Mouse (Mus musculus): ENCODE results near the gene Pi16. TPM values are rescaled to one million over a fixed set of nuclear protein-coding genes. Genes with fewer than 3 reads are reported as not detected.

The Pi16 gene
- polyA plus RNA-seq, 1 experiment from 2014 or later: 0.19 TPM

GRCm38 (mm10) chr17:29305871-29306270 lies 11.6 kb upstream of the Pi16 start:
- peaks cover 7% of the 10 kb centered on the region; the same call in 1 of the 2 replicates for H3K36me3 ChIP-seq (ENCODE audit: control insufficient read depth, insufficient read depth, low read length)
- H3K9ac ChIP-seq (ENCODE audit: low read length): no peak overlapping the region
- no peak for ATAC-seq (ENCODE audit: insufficient number of reproducible peaks, low FRiP score, low TSS enrichment, low read depth)
- H3K4me2 ChIP-seq (ENCODE audit: low read depth, severe bottlenecking): no peak overlapping the region
- DNase-seq (ENCODE audit: low spot score): no peak
- no peaks in the 10 kb centered on the region for H3K9me3 ChIP-seq (ENCODE audit: control insufficient read depth, low read length)
- no peak overlapping the region for H3K27ac ChIP-seq (replicated peaks; ENCODE audit: low read depth, low read length)
- no peaks in the 10 kb centered on the region for H3K27me3 ChIP-seq (ENCODE audit: control insufficient read depth, insufficient read depth, low read length)
- no peak overlapping the region for H3K4me3 ChIP-seq (ENCODE audit: low read depth, low read length)
- peaks cover 25% of the 10 kb centered on the region for H3K4me1 ChIP-seq (ENCODE audit: control insufficient read depth, insufficient read depth, low read length)
- WGBS: 59% methylated on average over 7 of the region's 7 CpGs

DNA sequence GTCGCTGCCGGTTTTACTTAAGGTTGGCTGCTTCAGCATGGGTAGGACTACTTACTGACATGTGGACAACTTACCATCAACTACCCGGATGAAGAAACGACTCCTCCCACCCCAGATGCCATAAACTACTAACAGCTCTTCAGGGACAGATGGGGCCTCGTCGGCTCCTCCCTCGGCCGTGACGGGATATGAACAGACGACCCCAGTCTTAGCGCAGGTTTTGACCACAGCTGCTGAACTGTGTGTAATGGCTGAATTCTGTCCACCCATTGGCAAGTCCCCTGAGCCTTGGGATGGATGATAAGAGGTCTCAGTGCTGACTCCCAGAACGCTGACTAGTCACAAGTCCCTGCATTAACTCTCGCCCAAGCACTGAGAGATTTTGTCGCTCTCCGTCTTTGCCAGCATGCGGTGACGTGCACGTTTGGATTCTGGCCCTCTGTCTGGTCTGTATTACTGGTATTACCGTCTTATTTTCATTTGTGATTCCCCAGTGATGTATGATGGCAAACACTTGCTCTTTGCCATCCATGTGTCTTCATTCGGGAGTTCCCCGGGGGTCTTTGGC lies 7.3 kb upstream of the Pi16 start:
- no peaks in the 10 kb centered on the region for H3K36me3 ChIP-seq (ENCODE audit: control insufficient read depth, insufficient read depth, low read length)
- ATAC-seq (ENCODE audit: insufficient number of reproducible peaks, low FRiP score, low TSS enrichment, low read depth) (no peak), DNase-seq (ENCODE audit: low spot score) (no peak)
- WGBS: 71% methylated on average over 21 of the region's 21 CpGs
- H3K4me3 ChIP-seq (ENCODE audit: low read depth, low read length): no peak overlapping the region
- H3K9me3 ChIP-seq (ENCODE audit: control insufficient read depth, low read length): 0 out of 2 replicates have a peak, but pooled peaks cover 4% of the 10 kb centered on the region
- H3K27me3 ChIP-seq (ENCODE audit: control insufficient read depth, insufficient read depth, low read length): no peaks in the 10 kb centered on the region
- no peak overlapping the region for H3K4me2 ChIP-seq (ENCODE audit: low read depth, severe bottlenecking)
- no peak overlapping the region for H3K9ac ChIP-seq (ENCODE audit: low read length)
- peaks cover 6% of the 10 kb centered on the region; the same call in 1 of the 2 replicates for H3K4me1 ChIP-seq (ENCODE audit: control insufficient read depth, insufficient read depth, low read length)
- no peak overlapping the region for H3K27ac ChIP-seq (replicated peaks; ENCODE audit: low read depth, low read length)

GRCm38 (mm10) chr17:29311602-29312001 lies 5.9 kb upstream of the Pi16 start:
- 0 out of 2 replicates have a peak, but pooled peaks cover 4% of the 10 kb centered on the region for H3K9me3 ChIP-seq (ENCODE audit: control insufficient read depth, low read length)
- H3K27me3 ChIP-seq (ENCODE audit: control insufficient read depth, insufficient read depth, low read length): no peaks in the 10 kb centered on the region
- no peak overlapping the region for H3K4me3 ChIP-seq (ENCODE audit: low read depth, low read length)
- no peak overlapping the region for H3K27ac ChIP-seq (replicated peaks; ENCODE audit: low read depth, low read length)
- H3K4me2 ChIP-seq (ENCODE audit: low read depth, severe bottlenecking): no peak overlapping the region
- H3K4me1 ChIP-seq (ENCODE audit: control insufficient read depth, insufficient read depth, low read length): no peaks in the 10 kb centered on the region
- DNase-seq (ENCODE audit: low spot score) (no peak), ATAC-seq (ENCODE audit: insufficient number of reproducible peaks, low FRiP score, low TSS enrichment, low read depth) (no peak)
- H3K9ac ChIP-seq (ENCODE audit: low read length): no peak overlapping the region
- 87% methylated on average over 8 of the region's 8 CpGs for WGBS
- no peaks in the 10 kb centered on the region for H3K36me3 ChIP-seq (ENCODE audit: control insufficient read depth, insufficient read depth, low read length)

- Histone ChIP-seq H3K4me3 (ENCODE audit: low read depth, low read length) (no peak overlapping the region), H3K27me3 (ENCODE audit: control insufficient read depth, insufficient read depth, low read length) (no peaks in the 10 kb centered on the region), H3K9me3 (ENCODE audit: control insufficient read depth, low read length) (0 out of 2 replicates have a peak, but pooled peaks cover 4% of the 10 kb centered on the region), H3K9ac (ENCODE audit: low read length) (no peak overlapping the region), H3K4me2 (ENCODE audit: low read depth, severe bottlenecking) (no peak overlapping the region), H3K27ac (replicated peaks; ENCODE audit: low read depth, low read length) (no peak overlapping the region), H3K4me1 (ENCODE audit: control insufficient read depth, insufficient read depth, low read length) (no peaks in the 10 kb centered on the region), H3K36me3 (ENCODE audit: control insufficient read depth, insufficient read depth, low read length) (no peaks in the 10 kb centered on the region)
- no peak for DNase-seq (ENCODE audit: low spot score)
- WGBS: 93% methylated on average over 2 of the region's 2 CpGs
- ATAC-seq (ENCODE audit: insufficient number of reproducible peaks, low FRiP score, low TSS enrichment, low read depth): no peak
Measured at GRCm38 (mm10) chr17:29312082-29312481, 5.4 kb upstream of the Pi16 start.

GRCm38 (mm10) chr17:29313300-29313699 lies 4.2 kb upstream of the Pi16 start:
- H3K4me1 ChIP-seq (ENCODE audit: control insufficient read depth, insufficient read depth, low read length): no peaks in the 10 kb centered on the region
- DNase-seq (ENCODE audit: low spot score) (no peak), ATAC-seq (ENCODE audit: insufficient number of reproducible peaks, low FRiP score, low TSS enrichment, low read depth) (no peak)
- H3K36me3 ChIP-seq (ENCODE audit: control insufficient read depth, insufficient read depth, low read length): no peaks in the 10 kb centered on the region
- no peak overlapping the region for H3K4me2 ChIP-seq (ENCODE audit: low read depth, severe bottlenecking)
- no peak overlapping the region for H3K9ac ChIP-seq (ENCODE audit: low read length)
- H3K4me3 ChIP-seq (ENCODE audit: low read depth, low read length): no peak overlapping the region
- H3K27ac ChIP-seq (replicated peaks; ENCODE audit: low read depth, low read length): no peak overlapping the region
- H3K27me3 ChIP-seq (ENCODE audit: control insufficient read depth, insufficient read depth, low read length): no peaks in the 10 kb centered on the region
- H3K9me3 ChIP-seq (ENCODE audit: control insufficient read depth, low read length): 0 out of 2 replicates have a peak, but pooled peaks cover 4% of the 10 kb centered on the region

DNA sequence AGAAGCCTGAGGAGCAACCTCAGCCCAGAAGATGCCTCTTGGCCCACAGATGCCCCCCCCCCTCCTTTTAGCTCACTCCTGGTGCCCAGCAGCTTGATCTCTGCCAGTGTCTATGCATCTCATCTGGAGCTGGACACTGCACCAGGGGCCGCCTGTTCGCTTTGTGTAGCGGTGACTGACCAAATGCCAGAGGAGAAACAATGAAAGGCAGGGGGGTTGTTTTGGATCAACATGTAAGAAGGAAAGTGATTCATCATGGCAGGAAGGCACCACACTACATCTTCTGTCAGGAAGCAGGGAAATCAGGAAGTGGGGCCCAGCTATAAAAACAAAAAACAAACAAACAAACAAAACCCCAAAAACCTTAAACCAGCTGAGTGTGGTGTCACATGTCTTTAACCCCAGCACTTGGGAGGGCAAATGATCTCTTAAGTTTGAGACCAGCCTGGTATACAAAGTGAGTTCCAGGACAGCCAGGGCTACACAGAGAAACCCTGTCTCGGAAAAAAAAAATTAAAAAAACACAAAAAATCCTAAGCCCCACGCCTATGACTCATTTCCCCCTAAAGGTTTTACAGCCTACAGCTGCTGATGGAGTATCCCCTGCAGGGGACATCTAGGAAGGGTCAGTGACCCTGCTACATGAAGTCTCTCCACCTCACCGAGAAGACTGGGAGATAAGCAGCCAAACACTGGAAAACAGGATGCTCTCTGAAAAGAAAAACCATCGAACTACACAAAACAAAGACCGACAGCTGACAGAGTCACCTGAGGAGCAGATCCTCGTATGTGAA lies 1.6 kb upstream of the Pi16 start:
- H3K4me3 ChIP-seq (ENCODE audit: low read depth, low read length): no peak overlapping the region
- H3K9me3 ChIP-seq (ENCODE audit: control insufficient read depth, low read length): 0 out of 2 replicates have a peak, but pooled peaks cover 4% of the 10 kb centered on the region
- no peaks in the 10 kb centered on the region for H3K36me3 ChIP-seq (ENCODE audit: control insufficient read depth, insufficient read depth, low read length)
- peaks cover 4% of the 10 kb centered on the region for H3K27me3 ChIP-seq (ENCODE audit: control insufficient read depth, insufficient read depth, low read length)
- no peak for DNase-seq (ENCODE audit: low spot score)
- no peaks in the 10 kb centered on the region for H3K4me1 ChIP-seq (ENCODE audit: control insufficient read depth, insufficient read depth, low read length)
- H3K9ac ChIP-seq (ENCODE audit: low read length): no peak overlapping the region
- no peak for ATAC-seq (ENCODE audit: insufficient number of reproducible peaks, low FRiP score, low TSS enrichment, low read depth)
- H3K4me2 ChIP-seq (ENCODE audit: low read depth, severe bottlenecking): no peak overlapping the region
- no peak overlapping the region for H3K27ac ChIP-seq (replicated peaks; ENCODE audit: low read depth, low read length)
- WGBS: 43% methylated on average over 9 of the region's 9 CpGs

- H3K27me3 ChIP-seq (ENCODE audit: control insufficient read depth, insufficient read depth, low read length): peaks cover 13% of the 10 kb centered on the region
- no peak overlapping the region for H3K9ac ChIP-seq (ENCODE audit: low read length)
- H3K4me1 ChIP-seq (ENCODE audit: control insufficient read depth, insufficient read depth, low read length): peaks cover under 1% of the 10 kb centered on the region; the same call in 1 of the 2 replicates
- H3K36me3 ChIP-seq (ENCODE audit: control insufficient read depth, insufficient read depth, low read length): no peaks in the 10 kb centered on the region
- H3K27ac ChIP-seq (replicated peaks; ENCODE audit: low read depth, low read length): no peak overlapping the region
- DNase-seq (ENCODE audit: low spot score) (no peak), ATAC-seq (ENCODE audit: insufficient number of reproducible peaks, low FRiP score, low TSS enrichment, low read depth) (no peak)
- WGBS: 68% methylated on average over 3 of the region's 3 CpGs
- H3K4me3 ChIP-seq (ENCODE audit: low read depth, low read length): no peak overlapping the region
- H3K9me3 ChIP-seq (ENCODE audit: control insufficient read depth, low read length): 0 out of 2 replicates have a peak, but pooled peaks cover 4% of the 10 kb centered on the region
- no peak overlapping the region for H3K4me2 ChIP-seq (ENCODE audit: low read depth, severe bottlenecking)
Measured at GRCm38 (mm10) chr17:29316891-29317290, 589 bp upstream of the Pi16 start.

- DNase-seq (ENCODE audit: low spot score) (no peak), ATAC-seq (ENCODE audit: insufficient number of reproducible peaks, low FRiP score, low TSS enrichment, low read depth) (no peak)
- Histone ChIP-seq H3K36me3 (ENCODE audit: control insufficient read depth, insufficient read depth, low read length) (no peaks in the 10 kb centered on the region), H3K4me2 (ENCODE audit: low read depth, severe bottlenecking) (no peak overlapping the region), H3K27ac (replicated peaks; ENCODE audit: low read depth, low read length) (no peak overlapping the region), H3K4me3 (ENCODE audit: low read depth, low read length) (no peak overlapping the region), H3K9me3 (ENCODE audit: control insufficient read depth, low read length) (no peaks in the 10 kb centered on the region), H3K27me3 (ENCODE audit: control insufficient read depth, insufficient read depth, low read length) (peaks cover 26% of the 10 kb centered on the region), H3K4me1 (ENCODE audit: control insufficient read depth, insufficient read depth, low read length) (peaks cover 8% of the 10 kb centered on the region), H3K9ac (ENCODE audit: low read length) (no peak overlapping the region)
- WGBS: 51% methylated on average over 6 of the region's 6 CpGs
Measured at GRCm38 (mm10) chr17:29318731-29319250, 1.3 kb downstream of the Pi16 start.
